Mouse (Mus musculus): Measurements from ENCODE around the gene E030030I06Rik. TPM values are rescaled to one million over a fixed set of nuclear protein-coding genes. Genes with fewer than 3 reads are reported as not detected.

E030030I06Rik gene
- polyA plus RNA-seq, 1 experiment from 2014 or later = 23.7 TPM

Other genes with a start within 250 kb of the E030030I06Rik start
- not detected in 2 replicates for gene 4930444G20Rik, start 81.2 kb downstream of the E030030I06Rik start, polyA plus RNA-seq (2016; fragmentation: Nextera tagmentation; extraction: Ambion mirVana)
- gene Raet1e, start 9.3 kb upstream of the E030030I06Rik start, polyA plus RNA-seq (2016; fragmentation: Nextera tagmentation; extraction: Ambion mirVana) = 12.2 and 16.1 TPM in 2 replicates
- 0.25 and 0.72 TPM in 2 replicates for gene H60b, start 9.3 kb upstream of the E030030I06Rik start, polyA plus RNA-seq (2016; fragmentation: Nextera tagmentation; extraction: Ambion mirVana)
- 16.7 and 17.0 TPM in 2 replicates for gene Raet1d, start 211.3 kb upstream of the E030030I06Rik start, polyA plus RNA-seq (2016; fragmentation: Nextera tagmentation; extraction: Ambion mirVana)

Measured in embryonic facial prominence, embryonic 10.5 days (tissue).